Mouse (Mus musculus) splenic B cell, adult 2 months (primary cell): ENCODE results near the gene Siva1.

Experiments
- DNase-seq: peaks from one replicate; pipeline ENCODE4 v3.0.0-alpha.2; 2011; ENCODE audit warnings: low read depth, low spot score
- H3K27me3 ChIP-seq: 2 replicates; pipeline ENCODE4 v1.6.1; 2012; ENCODE audit warnings: mild to moderate bottlenecking, low read length, moderate library complexity, mixed read lengths; ENCODE audit not compliant: control insufficient read depth, poor library complexity, insufficient read depth, severe bottlenecking
- H3K36me3 ChIP-seq: 2 replicates; pipeline ENCODE4 v1.6.1; 2012; ENCODE audit warnings: mild to moderate bottlenecking, low read length, moderate library complexity, mixed read lengths; ENCODE audit not compliant: control insufficient read depth, poor library complexity, insufficient read depth, severe bottlenecking

The Siva1 gene

GRCm38 (mm10) chr12:112631472-112631871 lies 13.0 kb upstream of the Siva1 start:
- no peaks in the 10 kb centered on the region for H3K27me3 ChIP-seq
- no peak for DNase-seq
- no peaks in the 10 kb centered on the region for H3K36me3 ChIP-seq

GRCm38 (mm10) chr12:112632084-112632777 lies 12.2 kb upstream of the Siva1 start:
- no peak for DNase-seq
- no peaks in the 10 kb centered on the region for H3K36me3 ChIP-seq

GRCm38 (mm10) chr12:112632907-112633306 lies 11.6 kb upstream of the Siva1 start:
- Histone ChIP-seq H3K27me3 (no peaks in the 10 kb centered on the region), H3K36me3 (no peaks in the 10 kb centered on the region)
- DNase-seq: peak; percentile 57

More at GRCm38 (mm10) chr12:112632084-112632777, 12.2 kb upstream of the Siva1 start:
- no peaks in the 10 kb centered on the region for H3K27me3 ChIP-seq

- DNase-seq: peak; percentile 56
Observed at GRCm38 (mm10) chr12:112633686-112634085, 10.8 kb upstream of the Siva1 start.

GRCm38 (mm10) chr12:112639526-112639925 lies 5.0 kb upstream of the Siva1 start:
- Histone ChIP-seq H3K27me3 (no peaks in the 10 kb centered on the region; the same call in 1 of the 2 replicates), H3K36me3 (peaks cover 2% of the 10 kb centered on the region; the same call in 1 of the 2 replicates)
- DNase-seq: no peak

More at GRCm38 (mm10) chr12:112633686-112634085, 10.8 kb upstream of the Siva1 start:
- Histone ChIP-seq H3K27me3 (no peaks in the 10 kb centered on the region; the same call in 1 of the 2 replicates), H3K36me3 (no peaks in the 10 kb centered on the region)

GRCm38 (mm10) chr12:112643126-112643525 lies 1.4 kb upstream of the Siva1 start:
- Histone ChIP-seq H3K27me3 (no peaks in the 10 kb centered on the region; the same call in 1 of the 2 replicates), H3K36me3 (peaks cover 2% of the 10 kb centered on the region; the same call in 1 of the 2 replicates)
- DNase-seq: no peak

GRCm38 (mm10) chr12:112644855-112645506 lies 502 bp downstream of the Siva1 start:
- no peaks in the 10 kb centered on the region for H3K27me3 ChIP-seq
- no peak for DNase-seq
- peaks cover 2% of the 10 kb centered on the region for H3K36me3 ChIP-seq

- Histone ChIP-seq H3K36me3 (no peaks in the 10 kb centered on the region; the same call in 1 of the 2 replicates), H3K27me3 (no peaks in the 10 kb centered on the region)
- no peak for DNase-seq
Observed at GRCm38 (mm10) chr12:112646139-112646538, 1.7 kb downstream of the Siva1 start.

- DNase-seq: no peak
- Histone ChIP-seq H3K36me3 (no peaks in the 10 kb centered on the region; the same call in none of the 2 replicates), H3K27me3 (no peaks in the 10 kb centered on the region)
Observed at GRCm38 (mm10) chr12:112648081-112648480, 3.6 kb downstream of the Siva1 start.

GRCm38 (mm10) chr12:112651778-112652439 lies 7.4 kb downstream of the Siva1 start:
- no peak for DNase-seq
- Histone ChIP-seq H3K36me3 (peaks cover 7% of the 10 kb centered on the region), H3K27me3 (no peaks in the 10 kb centered on the region)

- peak; percentile 92 for DNase-seq
- peaks cover 7% of the 10 kb centered on the region for H3K36me3 ChIP-seq
Observed at GRCm38 (mm10) chr12:112653157-112653824, 8.8 kb downstream of the Siva1 start.

GRCm38 (mm10) chr12:112654076-112654475 lies 9.6 kb downstream of the Siva1 start:
- DNase-seq: no peak
- Histone ChIP-seq H3K27me3 (no peaks in the 10 kb centered on the region), H3K36me3 (peaks cover 7% of the 10 kb centered on the region)

More at GRCm38 (mm10) chr12:112653157-112653824, 8.8 kb downstream of the Siva1 start:
- no peaks in the 10 kb centered on the region for H3K27me3 ChIP-seq

- Histone ChIP-seq H3K36me3 (peaks cover 7% of the 10 kb centered on the region), H3K27me3 (no peaks in the 10 kb centered on the region)
- no peak for DNase-seq
Observed at GRCm38 (mm10) chr12:112658619-112659018, 14.1 kb downstream of the Siva1 start.

- H3K27me3 ChIP-seq: no peaks in the 10 kb centered on the region
- DNase-seq: peak; percentile 46
- peaks cover 7% of the 10 kb centered on the region for H3K36me3 ChIP-seq
Observed at GRCm38 (mm10) chr12:112659109-112659508, 14.6 kb downstream of the Siva1 start.
